ENCODE assay signal across 12 mouse cellular contexts in the genomic region with DNA sequence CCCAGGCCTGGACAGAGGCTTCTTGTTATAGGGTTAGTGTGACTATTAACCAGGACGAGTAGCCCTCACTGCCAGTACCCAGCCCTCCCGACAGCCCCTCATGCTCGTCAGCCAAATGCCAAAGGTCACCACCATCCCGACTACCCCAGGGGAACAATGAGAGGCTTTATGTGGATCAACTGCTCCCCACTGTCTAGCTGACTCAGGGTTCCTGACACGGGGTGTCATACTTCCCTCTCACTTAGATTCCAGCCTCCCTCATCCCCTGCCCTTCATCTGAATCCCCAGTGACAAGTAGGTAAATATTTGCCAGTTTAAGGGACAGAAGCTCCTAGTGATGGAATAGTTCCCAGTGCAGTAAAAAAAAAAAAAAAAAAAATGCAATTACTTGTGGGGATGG. TPM values are rescaled to one million over a fixed set of nuclear protein-coding genes. Genes with fewer than 3 reads are reported as not detected.
DNase-seq lines count a peak whose midpoint lies in the region; ATAC-seq and TF ChIP-seq lines count a peak whose summit lies in the region.
"Had no signal": no experiment of that assay in that cellular context is flagged by ENCODE, and none has a peak within 500 bp of the region (broad histone marks: within the 10 kb centered on the region; RNA-seq: fewer than 3 reads in every experiment).

No protein-coding gene starts in this region.

- H3K27me3 ChIP-seq in heart, embryonic 15.5 days, result no peaks in the 10 kb centered on the region
- H3K27me3 ChIP-seq in neural tube, embryonic 13.5 days, result peaks cover 5% of the 10 kb centered on the region
- H3K27me3 ChIP-seq in limb, embryonic 12.5 days, result no peaks in the 10 kb centered on the region
- H3K27me3 ChIP-seq in stomach, postnatal 0 days (ENCODE audit: control insufficient read depth, insufficient read depth, low read length), result no peaks in the 10 kb centered on the region

- ATAC-seq in heart, embryonic 15.5 days (replicated peaks; ENCODE audit: insufficient number of reproducible peaks, insufficient read depth, low FRiP score, low read depth), result no peak
- no peak for ATAC-seq in neural tube, embryonic 13.5 days (ENCODE audit: low read depth)
- ATAC-seq in limb, embryonic 12.5 days (ENCODE audit: insufficient number of reproducible peaks, insufficient read depth, low FRiP score, low TSS enrichment, low read depth), result no peak
- ATAC-seq in stomach, postnatal 0 days (ENCODE audit: low FRiP score, low TSS enrichment), result no peak
- ATAC-seq: activated CD4-positive, CD25-positive, alpha-beta regulatory T cell, adult 4 months had no signal

- peaks cover 63% of the 10 kb centered on the region for H3K4me1 ChIP-seq in heart, embryonic 15.5 days (replicated peaks)
- H3K4me1 ChIP-seq in neural tube, embryonic 13.5 days (replicated peaks), result peaks cover 27% of the 10 kb centered on the region
- H3K4me1 ChIP-seq in limb, embryonic 12.5 days (replicated peaks), result peaks cover 64% of the 10 kb centered on the region
- peaks cover 19% of the 10 kb centered on the region for H3K4me1 ChIP-seq in stomach, postnatal 0 days (replicated peaks; ENCODE audit: control insufficient read depth, insufficient read depth)

- H3K4me2 ChIP-seq in heart, embryonic 15.5 days, result no peak overlapping the region
- no peak overlapping the region for H3K4me2 ChIP-seq in neural tube, embryonic 13.5 days
- no peak overlapping the region for H3K4me2 ChIP-seq in limb, embryonic 12.5 days
- 0 out of 2 replicates have a peak overlapping the region, but pooled peaks have one; percentile 23 for H3K4me2 ChIP-seq in stomach, postnatal 0 days (replicated peaks; ENCODE audit: low read depth)

- no peak for TF ChIP-seq CTCF in stomach, postnatal 0 days (IDR thresholded peaks at IDR 0.05; ENCODE audit: low read depth)

- H3K4me3 ChIP-seq in heart, embryonic 15.5 days, result no peak overlapping the region
- no peak overlapping the region for H3K4me3 ChIP-seq in neural tube, embryonic 13.5 days
- no peak overlapping the region for H3K4me3 ChIP-seq in limb, embryonic 12.5 days (replicated peaks)
- no peak overlapping the region for H3K4me3 ChIP-seq in stomach, postnatal 0 days (ENCODE audit: low read depth, low read length)

- no peaks in the 10 kb centered on the region for H3K36me3 ChIP-seq in heart, embryonic 15.5 days
- H3K36me3 ChIP-seq in neural tube, embryonic 13.5 days, result no peaks in the 10 kb centered on the region
- H3K36me3 ChIP-seq in limb, embryonic 12.5 days, result peaks cover 86% of the 10 kb centered on the region
- no peaks in the 10 kb centered on the region for H3K36me3 ChIP-seq in stomach, postnatal 0 days (ENCODE audit: control insufficient read depth, insufficient read depth, low read length)

- DNase-seq in heart, postnatal 10 days, result no peak
- DNase-seq in neural tube, embryonic 10.5 days (ENCODE audit: extremely low spot score, low spot score), result no peak
- no peak for DNase-seq in stomach, postnatal 0 days (ENCODE audit: low spot score)
- DNase-seq in right cerebral cortex, postnatal 25 days, result no peak
- DNase-seq in adrenal gland, adult 8-10 months, result no peak
- DNase-seq: cerebellum, adult 11 months had no signal

- peak overlapping the region; percentile 68 for H3K27ac ChIP-seq in heart, embryonic 15.5 days
- 0 out of 2 replicates have a peak overlapping the region, but pooled peaks have one; percentile 11 for H3K27ac ChIP-seq in neural tube, embryonic 13.5 days (replicated peaks)
- peak overlapping the region; percentile 66; the same call in 1 of the 2 replicates for H3K27ac ChIP-seq in limb, embryonic 12.5 days
- H3K27ac ChIP-seq in stomach, postnatal 0 days (replicated peaks), result peak overlapping the region; percentile 88

- 25% methylated on average over 5 of the region's 5 CpGs for WGBS in heart, embryonic 15.5 days
- 14% methylated on average over 5 of the region's 5 CpGs for WGBS in neural tube, embryonic 13.5 days
- 17% methylated on average over 5 of the region's 5 CpGs for WGBS in limb, embryonic 12.5 days
- 8% methylated on average over 5 of the region's 5 CpGs for WGBS in stomach, postnatal 0 days

- H3K9ac ChIP-seq in heart, embryonic 15.5 days, result no peak overlapping the region
- H3K9ac ChIP-seq in neural tube, embryonic 13.5 days, result no peak overlapping the region
- 0 out of 2 replicates have a peak overlapping the region, but pooled peaks have one; percentile 23 for H3K9ac ChIP-seq in limb, embryonic 12.5 days (replicated peaks)
- H3K9ac ChIP-seq in stomach, postnatal 0 days (ENCODE audit: low read length), result peak overlapping the region; percentile 27; the same call in 1 of the 2 replicates

- intact Hi-C loops in heart, postnatal 10 days (cut with DNase I), result no loop called here

- TF ChIP-seq EP300 in stomach, postnatal 0 days (optimal IDR thresholded peaks at IDR 0.05), result no peak

- no peaks in the 10 kb centered on the region for H3K9me3 ChIP-seq in heart, embryonic 15.5 days (replicated peaks)
- no peaks in the 10 kb centered on the region for H3K9me3 ChIP-seq in neural tube, embryonic 13.5 days
- no peaks in the 10 kb centered on the region for H3K9me3 ChIP-seq in limb, embryonic 12.5 days
- no peaks in the 10 kb centered on the region for H3K9me3 ChIP-seq in stomach, postnatal 0 days (ENCODE audit: control insufficient read depth, low read length)

RNA-seq across cellular contexts. Expression of gene Oaf, which starts 7.4 kb away (rescaled TPM):
- 22.8 and 31.2 TPM in 2 replicates for polyA plus RNA-seq in heart, embryonic 15.5 days (2015; fragmentation: Nextera tagmentation; extraction: Ambion mirVana)
- 10 to 100 TPM; 24.3 to 28.6 TPM for total RNA-seq in heart, postnatal 10 days (2021)
- polyA plus RNA-seq in neural tube, embryonic 13.5 days (2015; fragmentation: Nextera tagmentation; extraction: Ambion mirVana), result 17.3 and 21.1 TPM in 2 replicates
- 100 and 102 TPM in 2 replicates for polyA plus RNA-seq in limb, embryonic 12.5 days (2016; fragmentation: Nextera tagmentation; extraction: Ambion mirVana)
- 30.9 and 31.9 TPM in 2 replicates for polyA plus RNA-seq in stomach, postnatal 0 days (2015; fragmentation: Nextera tagmentation; extraction: Ambion mirVana)
- 10 to 100 TPM; 10.6 to 40.4 (median 26.8) TPM for total RNA-seq in adrenal gland, adult 8-10 months (2022)
- total RNA-seq: neutrophil, adult 5-6 weeks had no signal

RNA-seq across cellular contexts. Expression of gene Pou2f3, which starts 22.1 kb away (rescaled TPM):
- 0.11 and 0.18 TPM in 2 replicates for polyA plus RNA-seq in heart, embryonic 15.5 days (2015; fragmentation: Nextera tagmentation; extraction: Ambion mirVana)
- under 1 TPM; 0.20 to 0.26 TPM for total RNA-seq in heart, postnatal 10 days (2021)
- polyA plus RNA-seq in neural tube, embryonic 13.5 days (2015; fragmentation: Nextera tagmentation; extraction: Ambion mirVana), result not detected in 2 replicates
- not detected in 2 replicates for polyA plus RNA-seq in limb, embryonic 12.5 days (2016; fragmentation: Nextera tagmentation; extraction: Ambion mirVana)
- polyA plus RNA-seq in stomach, postnatal 0 days (2015; fragmentation: Nextera tagmentation; extraction: Ambion mirVana), result 1.7 and 2.5 TPM in 2 replicates
- under 1 TPM in 1 of 4 experiments, not detected in 3; 0.22 TPM for total RNA-seq in adrenal gland, adult 8-10 months (2022)
- total RNA-seq: gastrocnemius, postnatal 25 days; neutrophil, adult 5-6 weeks had no signal
- polyA plus RNA-seq: activated CD4-positive, CD25-positive, alpha-beta regulatory T cell, adult 4 months had no signal

Comparison
In these comparisons a context has a peak if more than half of its experiments do, and no peak if none do; other contexts are left out.
1. H3K27ac ChIP-seq: peak in every context shown above with its lines; median percentile 88 in stomach, postnatal 0 days; 68 in heart, embryonic 15.5 days; 66 in limb, embryonic 12.5 days; 11 in neural tube, embryonic 13.5 days.
2. H3K9ac ChIP-seq: peak in limb, embryonic 12.5 days (single experiment) and stomach, postnatal 0 days (single experiment); none in heart, embryonic 15.5 days (single experiment) and neural tube, embryonic 13.5 days (single experiment).